Mouse (Mus musculus): ENCODE results near the gene Ick.

Ick gene

DNA sequence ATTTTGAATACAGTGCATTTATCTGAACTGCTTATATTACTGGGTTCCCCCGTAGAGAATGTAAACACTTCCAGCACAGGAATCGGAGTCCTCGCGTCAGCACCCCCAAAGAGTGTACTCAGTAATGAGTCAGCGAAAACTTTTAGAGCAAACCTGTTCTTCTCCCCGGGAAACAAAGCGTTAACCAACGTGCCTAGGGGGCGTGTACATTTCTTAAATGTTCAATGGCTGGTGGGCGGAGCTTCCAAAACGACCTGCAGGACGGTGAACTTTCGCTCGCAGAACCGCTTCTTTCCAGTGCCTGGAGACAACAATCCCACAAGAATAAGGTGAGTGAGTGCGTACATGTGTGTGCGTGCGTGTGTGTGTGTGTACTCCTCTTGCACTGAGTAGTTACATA, 82.7 kb downstream of the Ick start:
- DNase-seq (ENCODE audit: low spot score): peak; percentile 33

DNA sequence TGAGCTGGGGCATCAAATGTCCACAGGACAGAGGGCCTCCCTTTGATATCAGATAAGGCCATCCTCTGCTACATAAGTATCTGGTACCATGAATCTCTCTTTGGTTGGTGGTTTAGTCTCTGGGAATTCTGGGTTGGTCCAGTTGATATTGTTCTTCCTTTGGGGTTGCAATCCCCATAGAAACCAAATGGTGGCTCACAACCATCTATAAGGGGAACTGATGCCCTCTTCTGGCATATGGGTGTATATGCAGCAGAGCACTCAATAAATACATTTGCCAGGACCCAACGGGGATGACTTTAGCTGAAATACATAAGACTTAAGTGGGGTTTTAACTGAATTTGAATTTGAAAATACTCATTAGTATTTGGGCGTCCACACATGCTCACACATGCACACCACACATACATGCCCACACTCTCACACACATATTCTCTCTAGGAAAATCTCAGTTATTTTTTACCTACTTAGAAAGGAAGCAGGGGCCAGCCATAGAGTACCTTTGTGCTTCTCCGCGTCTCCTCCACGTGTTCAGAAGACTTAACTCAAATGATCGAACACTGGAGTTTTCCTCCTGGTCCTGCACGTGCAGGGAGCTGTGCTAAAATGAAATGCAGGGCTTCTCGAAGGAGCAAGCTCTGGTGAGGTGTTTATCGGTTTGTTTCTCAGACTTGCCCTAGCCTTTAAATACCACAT, 85.1 kb downstream of the Ick start:
- DNase-seq (ENCODE audit: low spot score): peak; percentile 41

DNA sequence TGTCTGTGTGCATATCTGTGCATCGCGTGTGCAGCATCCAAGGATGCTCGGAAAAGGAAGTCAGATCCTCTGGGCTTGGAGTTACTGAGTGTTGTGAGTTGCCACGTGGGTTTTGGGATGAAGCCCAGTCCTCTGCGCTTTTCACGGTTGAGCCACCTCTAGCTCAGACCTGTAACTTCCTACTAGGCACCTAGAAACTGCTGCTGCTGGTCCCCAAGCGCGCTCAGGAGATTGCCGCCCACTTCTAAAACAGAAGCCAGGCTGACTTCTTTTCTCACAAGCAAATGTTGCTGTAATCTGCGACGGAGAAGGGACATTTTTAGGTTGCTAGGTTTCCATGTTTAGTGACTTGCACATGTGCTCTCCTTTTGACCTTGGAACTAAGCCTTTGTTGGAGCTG, 86.0 kb downstream of the Ick start:
- no peak for DNase-seq (ENCODE audit: low spot score)

DNA sequence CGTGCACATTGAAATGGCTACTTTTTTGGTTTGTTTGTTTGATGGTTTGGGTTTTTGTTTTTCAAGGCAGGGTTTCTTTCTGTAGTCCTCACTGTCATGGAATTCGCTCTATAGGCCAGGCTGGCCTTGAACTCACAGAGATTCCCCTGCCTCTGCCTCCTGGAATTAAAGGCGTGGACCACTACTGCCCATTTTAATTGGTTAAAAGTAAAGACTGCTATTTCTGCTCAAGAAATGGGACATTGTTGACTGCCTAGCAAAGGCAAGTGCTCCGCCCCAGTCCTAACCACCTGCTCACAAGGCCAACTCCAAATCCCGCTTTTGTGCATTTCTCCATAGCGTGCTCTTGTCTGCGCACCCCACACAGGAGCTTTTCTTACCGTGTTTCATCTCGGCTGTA, 88.8 kb downstream of the Ick start:
- no peak for DNase-seq (ENCODE audit: low spot score)

DNA sequence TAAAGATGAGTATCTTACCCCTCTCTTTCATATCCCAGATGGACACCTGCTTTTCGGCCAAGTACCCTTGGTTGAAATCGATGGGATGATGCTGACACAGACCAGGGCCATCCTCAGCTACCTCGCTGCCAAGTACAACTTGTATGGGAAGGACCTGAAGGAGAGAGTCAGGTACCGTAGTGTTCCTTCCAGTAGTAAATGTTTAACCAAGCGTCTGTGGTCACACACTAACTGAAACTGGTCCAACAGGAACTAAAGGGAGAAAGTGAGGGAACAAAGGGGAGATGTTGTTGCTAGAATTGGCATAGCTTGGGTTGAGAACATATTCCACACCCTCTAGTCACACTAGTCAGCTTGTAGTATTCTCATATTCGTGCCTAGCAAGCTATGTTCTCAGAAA, 95.2 kb downstream of the Ick start:
- DNase-seq (ENCODE audit: low spot score): no peak

DNA sequence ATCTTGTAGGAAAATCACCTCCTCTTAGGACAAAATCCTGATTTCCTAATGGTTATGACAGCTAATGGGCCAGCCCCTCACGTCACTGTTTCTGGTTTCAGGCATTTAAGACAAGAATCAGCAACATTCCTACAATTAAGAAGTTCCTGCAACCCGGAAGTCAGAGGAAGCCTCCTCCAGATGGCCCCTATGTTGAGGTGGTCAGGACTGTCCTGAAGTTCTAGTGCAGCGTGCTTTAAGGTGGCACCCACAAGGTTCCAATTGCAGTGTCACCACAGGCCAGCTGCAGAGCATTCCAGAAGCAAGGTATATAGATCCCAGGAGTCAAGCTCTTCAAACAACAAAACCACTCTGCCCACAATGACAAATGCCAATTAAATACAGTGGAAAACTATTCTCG, 100.0 kb downstream of the Ick start:
- DNase-seq (ENCODE audit: low spot score): no peak

DNA sequence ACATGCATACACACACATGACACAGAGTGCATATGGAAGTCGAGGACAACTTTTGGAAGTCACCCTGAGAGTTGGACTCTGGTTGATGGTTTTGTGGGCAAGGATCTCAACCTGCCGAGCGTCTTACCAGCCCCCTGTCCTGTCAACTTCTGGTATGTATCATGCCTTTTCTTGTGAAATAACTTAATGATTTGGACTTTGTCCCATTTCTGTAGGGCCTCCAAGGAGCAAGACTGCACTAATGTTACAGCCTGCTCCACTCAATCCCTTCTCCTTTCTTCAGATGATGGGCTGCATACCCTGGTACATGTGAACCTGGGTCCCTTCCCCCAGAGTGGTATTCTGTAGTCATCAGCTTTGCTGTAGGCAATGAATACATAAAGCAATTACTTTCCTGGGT, 101.1 kb downstream of the Ick start:
- no peak for DNase-seq (ENCODE audit: low spot score)

DNA sequence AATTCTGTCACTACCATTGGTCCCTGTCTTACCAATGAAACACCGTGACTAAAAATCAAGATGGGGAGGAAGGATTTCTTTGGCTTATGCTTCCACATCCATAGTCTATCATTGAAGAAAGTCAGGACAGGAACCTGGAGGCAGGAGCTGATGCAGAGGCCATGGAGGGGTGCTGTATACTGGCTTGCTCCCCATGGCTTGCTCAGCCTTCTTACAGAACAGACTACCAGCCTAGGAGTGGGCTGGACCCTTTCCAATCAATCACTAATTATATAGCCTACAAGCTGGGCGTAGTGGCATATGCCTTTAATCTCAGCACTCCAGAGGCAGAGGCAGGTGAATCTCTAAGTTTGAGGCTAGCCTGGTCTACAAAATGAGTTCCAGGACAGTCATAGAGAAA, 101.8 kb downstream of the Ick start:
- no peak for DNase-seq (ENCODE audit: low spot score)

DNA sequence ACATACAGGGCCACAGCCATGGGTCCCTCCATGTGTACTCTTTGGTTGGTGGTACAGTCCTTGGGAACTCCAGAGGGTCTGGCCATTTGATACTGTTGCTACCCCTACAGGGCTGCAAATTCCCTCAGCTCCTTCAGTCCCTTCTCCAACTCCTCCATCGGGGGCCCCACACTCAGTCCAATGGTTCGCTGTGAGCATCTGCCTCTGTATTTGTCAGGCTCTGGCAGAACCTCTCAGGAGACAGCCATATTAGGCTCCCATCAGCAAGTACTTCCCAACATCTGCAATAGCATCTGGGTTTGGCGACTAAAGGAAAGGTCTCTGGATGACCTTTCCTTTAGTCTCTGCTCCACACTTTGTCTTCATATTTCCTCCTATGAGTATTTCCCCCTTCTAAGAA, 102.5 kb downstream of the Ick start:
- DNase-seq (ENCODE audit: low spot score): no peak

DNA sequence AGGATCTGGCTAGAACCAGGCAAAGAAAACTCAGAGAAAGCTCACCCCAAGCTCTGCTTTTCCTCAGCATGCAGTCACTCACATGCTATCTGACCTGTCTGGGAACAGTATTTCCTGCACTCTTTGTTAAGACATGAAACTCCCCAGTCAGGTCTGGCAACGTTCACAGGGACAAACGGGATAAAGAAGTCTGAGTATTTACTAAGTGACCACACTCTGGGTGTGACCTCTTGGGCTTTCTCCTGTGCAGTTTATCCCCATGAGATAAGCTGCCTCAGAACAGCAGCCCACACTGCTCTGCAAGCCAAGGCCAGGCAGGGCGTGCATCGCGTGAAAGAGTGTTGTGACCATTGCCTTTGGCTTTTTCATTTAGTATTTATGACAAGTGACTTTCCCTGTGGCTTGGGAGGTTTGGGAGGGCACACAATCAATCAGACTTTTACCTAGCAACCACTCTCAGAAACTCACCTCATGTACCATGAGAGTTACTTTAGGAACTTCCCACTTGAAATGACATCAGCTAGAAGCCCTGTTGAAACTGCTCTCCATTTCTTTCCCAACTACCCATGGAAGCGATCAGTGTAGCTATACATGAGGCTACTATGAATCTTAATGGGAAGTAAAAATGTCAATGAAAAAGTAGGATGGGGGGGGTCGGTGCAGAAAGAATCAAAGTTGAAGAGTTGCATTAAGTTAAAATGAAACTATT, 103.5 kb downstream of the Ick start:
- no peak for DNase-seq (ENCODE audit: low spot score)

DNA sequence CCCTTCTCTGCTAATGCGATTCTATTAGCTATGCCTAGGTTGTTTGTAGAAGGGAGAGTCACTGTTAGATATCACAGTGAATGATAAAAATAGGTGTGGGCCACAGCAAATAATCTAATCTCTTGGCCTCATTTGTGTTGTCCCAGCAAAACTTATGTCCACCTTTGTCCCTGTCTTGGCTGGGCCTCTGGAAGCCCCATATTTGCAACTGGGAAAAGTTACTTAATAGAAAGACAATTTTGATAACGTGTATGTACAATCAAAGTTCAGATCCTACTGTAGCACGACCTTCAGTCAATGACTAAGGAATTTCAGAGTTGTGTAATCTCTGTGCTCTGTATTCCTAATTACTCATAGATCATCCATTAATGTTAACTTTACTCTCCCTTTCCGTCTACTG, 108.1 kb downstream of the Ick start:
- DNase-seq (ENCODE audit: low spot score): no peak
